Mouse (Mus musculus) naive thymus-derived CD4-positive, alpha-beta T cell, adult 2 months (primary cell): ENCODE data around the gene Katna1.
A peak's percentile ranks its signal among the peaks of the same experiment; 100 is the strongest.
"Not testable (repeated sequence)": the region's sequence is repeated elsewhere in the genome, so short reads cannot be mapped to it uniquely, and the experiment has no call there.

ENCODE experiments used
- DNase-seq: peaks from one replicate; pipeline ENCODE4 v3.0.0-alpha.2; 2011; ENCODE audit warnings: low read depth

Katna1 gene

DNA sequence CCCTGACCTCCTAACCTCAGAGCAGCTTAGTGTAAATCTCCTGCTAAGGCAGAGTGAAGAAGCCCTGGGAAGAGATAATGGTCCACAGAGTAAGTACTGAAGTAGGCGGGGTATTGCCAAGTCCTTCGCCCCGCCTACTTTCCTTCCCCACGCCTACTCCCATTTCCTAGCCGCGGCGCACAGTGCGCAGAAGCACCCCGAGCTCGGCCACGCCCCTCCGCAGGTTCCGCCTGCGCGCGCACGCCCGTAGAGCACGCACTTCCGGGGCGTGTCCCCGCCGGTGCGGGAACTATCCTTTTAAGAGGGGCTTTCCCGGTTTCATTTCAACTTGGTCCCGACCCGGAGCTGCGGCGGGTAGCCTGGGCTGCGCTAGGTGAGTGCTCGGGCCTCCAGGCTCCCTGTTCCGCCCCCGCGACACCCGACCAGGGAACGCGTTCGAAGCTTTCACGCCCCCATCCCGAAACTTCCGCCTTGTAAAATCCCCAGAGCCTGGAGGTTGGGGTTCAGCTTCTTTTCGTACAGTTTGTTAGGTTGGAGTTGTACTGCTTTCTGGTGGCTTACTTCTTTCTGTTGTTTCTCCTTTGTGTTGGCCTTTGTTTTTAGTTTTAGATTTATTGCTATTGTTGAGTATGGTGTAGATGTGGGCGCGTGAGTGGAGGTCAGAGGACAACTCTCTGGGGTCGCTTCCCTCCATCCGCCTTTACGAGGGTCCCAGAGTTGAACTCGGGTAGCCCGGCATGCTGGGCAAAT lies at the start of gene Katna1:
Katna1 (plus strand) TSS at position 250 of the 750 bp plus-strand sequence.
- DNase-seq: peak; percentile 99

DNA sequence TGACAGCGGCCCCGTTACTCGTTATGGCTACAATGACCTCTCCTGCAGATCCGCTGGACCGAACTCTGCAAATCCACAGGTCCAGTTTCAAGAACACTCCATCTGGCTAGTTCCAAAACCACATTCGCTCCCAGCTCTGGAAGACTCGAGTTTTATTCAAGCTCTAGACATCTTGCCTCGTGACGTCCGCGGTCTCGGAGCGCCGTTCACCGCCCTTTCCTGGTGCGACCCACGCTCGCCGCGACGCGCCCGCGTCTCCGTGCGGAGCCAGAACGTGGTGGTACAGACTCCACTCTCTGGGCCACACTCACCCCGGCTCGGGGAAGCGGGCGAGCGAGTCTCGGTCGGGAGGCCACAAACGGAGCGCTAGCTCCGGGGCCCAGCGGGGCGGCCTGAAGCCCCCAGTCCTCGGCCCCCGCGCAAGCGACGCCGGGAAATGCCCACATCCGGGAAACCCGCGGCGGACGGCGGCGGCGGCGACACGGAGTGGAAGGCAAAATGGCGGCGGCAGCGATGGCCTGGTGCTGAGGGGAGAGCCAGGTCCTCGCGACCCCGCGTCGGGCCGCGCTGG lies 45.0 kb upstream of the Katna1 start, which contains the start of the genes Pcmt1 and Lats1:
Pcmt1 (minus strand) TSS at position 406 of the 571 bp plus-strand sequence.
Lats1 (plus strand) TSS at position 484 of the 571 bp plus-strand sequence.
- DNase-seq: peak; percentile 86

DNA sequence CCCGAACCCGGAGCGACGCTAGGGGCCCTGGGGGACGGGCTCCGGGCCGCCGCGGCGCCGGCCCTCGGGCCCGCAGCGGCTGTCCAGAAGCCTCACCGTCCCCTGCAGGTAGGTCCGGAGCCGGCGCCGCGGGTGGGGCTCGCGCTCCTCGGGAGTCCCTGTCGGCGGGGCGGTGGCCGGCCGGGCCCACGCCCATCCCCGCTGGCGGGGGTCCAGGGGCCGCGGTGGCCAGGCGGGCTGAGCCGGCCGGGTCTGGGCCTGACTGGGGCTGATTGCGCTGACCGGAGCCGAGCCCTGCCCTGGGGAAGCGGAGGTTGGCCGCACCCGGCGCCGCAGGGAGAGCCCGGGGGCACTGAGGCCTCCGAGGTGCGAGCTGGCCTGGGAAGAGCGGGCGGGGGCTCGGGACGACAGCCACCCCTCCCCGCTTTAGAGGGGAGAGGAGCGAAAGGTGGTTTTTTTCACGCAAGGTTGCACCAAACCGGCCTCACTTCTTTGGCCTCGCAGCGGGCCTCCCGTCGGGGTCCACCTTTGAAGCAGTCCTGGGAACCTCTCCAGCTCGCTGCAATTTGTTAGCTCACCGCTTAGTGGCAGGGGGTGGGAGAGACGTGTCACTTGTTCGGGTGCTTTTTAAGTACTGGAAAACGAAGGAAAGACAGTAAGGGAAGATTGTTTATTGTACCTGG lies 44.3 kb upstream of the Katna1 start:
- DNase-seq: peak; percentile 67

DNA sequence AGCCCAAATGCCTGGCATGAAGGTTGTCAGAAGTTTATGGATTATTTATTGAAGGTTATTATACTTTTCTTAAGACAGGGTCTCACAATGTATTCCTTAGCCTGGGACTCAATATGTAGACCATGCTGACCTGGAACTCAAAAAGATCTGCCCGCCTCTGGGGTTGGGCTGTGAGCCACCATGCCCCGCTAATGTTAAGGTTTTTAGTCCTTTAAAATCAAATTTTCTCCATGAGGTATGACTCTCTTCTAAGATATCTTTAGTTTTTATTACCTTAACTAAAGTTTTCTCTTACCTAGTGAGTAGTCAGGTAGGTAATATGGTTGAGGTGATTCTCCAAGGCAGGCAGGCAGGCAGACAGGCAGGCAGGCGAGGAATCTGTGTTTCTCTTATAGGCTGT lies 43.6 kb upstream of the Katna1 start:
- no peak for DNase-seq

DNA sequence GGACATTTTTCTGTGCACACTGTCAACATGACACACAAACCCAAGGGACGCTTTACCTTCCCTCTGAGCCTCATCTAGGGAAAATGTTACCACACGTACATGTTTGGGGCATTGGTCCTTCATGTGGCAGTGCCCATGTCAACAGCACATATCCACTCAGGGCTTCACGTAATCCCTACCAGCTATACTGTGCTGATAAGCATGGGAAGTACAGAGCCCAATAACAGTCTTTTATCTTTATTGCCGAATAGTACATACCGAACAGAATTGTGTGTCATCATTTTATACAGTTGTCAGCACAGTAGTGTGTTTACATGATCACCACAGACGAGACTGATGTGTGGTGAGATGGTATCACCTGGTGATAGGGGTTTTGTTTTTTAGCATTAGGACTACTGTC lies 38.9 kb upstream of the Katna1 start:
- DNase-seq: no peak

DNA sequence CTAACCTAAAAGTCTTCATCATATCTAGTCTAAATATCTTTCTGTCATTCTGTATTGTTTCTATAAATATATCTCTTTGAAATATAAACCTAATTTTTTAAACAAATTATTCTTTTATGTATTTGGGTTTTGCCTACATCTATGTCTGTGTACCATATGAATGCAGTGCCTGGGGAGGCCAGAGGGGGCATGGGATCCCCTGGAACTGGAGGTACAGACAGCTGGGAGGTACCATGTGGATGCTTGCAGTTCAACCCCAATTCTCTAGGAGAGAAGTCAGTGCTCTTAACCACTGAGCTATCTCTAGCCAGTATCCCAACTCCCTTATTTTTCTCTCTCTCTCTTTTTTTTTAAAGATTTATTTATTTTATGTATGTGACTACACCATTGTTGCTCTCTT lies 30.5 kb upstream of the Katna1 start:
- peak; percentile 39 for DNase-seq

DNA sequence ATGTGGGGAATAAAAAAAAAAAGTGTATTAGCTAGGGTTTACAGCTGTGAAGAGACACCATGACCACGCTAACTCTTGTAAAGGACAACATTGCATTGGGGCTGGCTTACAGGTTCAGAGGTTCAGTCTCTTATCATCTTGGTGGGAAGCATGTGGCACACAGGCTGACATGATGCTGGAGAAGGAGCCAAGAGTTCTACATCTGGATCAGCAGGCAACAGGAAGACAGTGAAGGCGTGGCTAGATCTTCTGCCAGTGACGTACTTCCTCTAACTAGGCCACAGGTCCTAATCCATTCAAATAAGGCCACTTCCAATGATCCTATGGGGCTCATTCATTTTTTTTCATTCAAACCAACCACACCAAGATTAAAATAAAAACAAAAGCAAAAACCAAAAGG lies 25.7 kb upstream of the Katna1 start:
- DNase-seq: no peak

DNA sequence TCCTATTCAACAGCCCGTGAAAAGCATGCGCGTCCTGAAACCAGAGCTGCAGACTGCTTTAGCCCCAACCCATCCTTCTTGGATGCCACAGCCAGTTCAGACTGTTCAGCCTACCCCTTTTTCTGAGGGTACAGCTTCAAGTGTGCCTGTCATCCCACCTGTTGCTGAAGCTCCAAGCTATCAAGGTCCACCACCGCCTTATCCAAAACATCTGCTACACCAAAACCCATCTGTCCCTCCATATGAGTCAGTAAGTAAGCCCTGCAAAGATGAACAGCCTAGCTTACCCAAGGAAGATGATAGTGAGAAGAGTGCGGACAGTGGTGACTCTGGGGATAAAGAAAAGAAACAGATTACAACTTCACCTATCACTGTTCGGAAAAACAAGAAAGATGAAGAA lies 23.2 kb upstream of the Katna1 start:
- no peak for DNase-seq

DNA sequence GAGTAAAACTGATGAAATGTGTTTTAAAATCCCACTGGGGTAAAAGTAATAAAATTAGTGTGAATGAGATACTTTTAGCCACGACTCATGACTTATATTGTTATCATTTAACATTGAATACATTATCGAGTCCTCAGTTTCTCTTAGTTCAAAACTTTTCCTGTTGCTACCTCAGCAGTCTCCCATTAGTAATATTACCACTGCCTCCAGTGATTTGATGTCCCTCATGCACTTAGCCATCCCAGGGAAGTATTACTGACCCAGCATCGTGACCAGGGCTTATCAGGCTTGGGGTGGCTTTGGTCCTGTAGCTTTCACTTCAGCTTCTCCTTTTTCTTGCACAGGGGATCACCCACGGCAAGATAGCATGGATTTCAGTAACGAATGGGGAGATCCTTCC lies 15.7 kb upstream of the Katna1 start:
- DNase-seq: no peak

DNA sequence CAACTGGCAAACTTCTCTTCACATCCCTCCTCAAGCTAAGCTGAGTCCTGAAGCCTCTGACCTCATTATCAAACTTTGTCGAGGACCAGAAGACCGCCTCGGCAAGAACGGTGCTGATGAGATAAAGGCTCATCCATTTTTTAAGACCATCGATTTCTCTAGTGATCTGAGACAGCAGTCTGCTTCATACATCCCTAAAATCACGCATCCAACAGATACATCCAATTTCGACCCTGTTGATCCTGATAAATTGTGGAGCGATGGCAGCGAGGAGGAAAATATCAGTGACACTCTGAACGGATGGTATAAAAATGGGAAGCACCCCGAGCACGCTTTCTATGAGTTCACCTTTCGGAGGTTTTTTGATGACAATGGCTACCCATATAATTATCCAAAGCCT lies 13.3 kb upstream of the Katna1 start:
- DNase-seq: no peak

DNA sequence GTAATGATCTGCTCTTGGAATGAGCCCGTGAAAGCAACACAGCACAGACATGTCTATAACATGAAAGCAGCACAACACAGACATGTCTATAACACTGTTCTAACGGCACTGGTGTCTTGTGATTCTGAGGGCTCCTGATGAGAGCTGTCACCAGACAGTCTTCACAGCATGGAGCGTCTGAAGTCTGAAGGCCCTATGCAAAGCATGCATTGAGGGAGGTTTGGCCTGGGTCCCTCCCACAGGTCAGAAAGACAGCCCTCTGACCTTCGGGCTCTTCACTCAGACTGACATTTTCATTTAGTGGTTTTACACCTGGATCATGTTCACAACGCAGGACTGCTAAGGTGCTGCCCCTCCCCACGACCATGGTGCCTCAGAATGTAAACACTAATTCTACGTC lies 10.7 kb upstream of the Katna1 start:
- no peak for DNase-seq

DNA sequence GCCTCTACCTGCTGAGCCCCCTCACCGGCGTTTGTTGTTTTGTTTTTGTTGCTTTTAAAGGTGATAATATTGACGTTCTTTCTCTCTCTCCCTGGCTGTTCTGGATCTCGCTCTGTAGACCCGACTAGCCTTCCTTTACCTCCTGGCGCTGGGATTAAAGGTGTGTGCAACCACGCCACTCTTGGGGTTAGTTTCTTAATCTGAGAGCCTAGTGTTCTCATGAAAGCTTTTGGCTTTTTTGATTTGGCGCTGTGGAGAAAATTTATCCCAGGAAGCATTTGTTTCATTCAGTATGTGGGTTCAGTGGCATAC lies 657 bp downstream of the Katna1 start:
- DNase-seq: peak; percentile 43

DNA sequence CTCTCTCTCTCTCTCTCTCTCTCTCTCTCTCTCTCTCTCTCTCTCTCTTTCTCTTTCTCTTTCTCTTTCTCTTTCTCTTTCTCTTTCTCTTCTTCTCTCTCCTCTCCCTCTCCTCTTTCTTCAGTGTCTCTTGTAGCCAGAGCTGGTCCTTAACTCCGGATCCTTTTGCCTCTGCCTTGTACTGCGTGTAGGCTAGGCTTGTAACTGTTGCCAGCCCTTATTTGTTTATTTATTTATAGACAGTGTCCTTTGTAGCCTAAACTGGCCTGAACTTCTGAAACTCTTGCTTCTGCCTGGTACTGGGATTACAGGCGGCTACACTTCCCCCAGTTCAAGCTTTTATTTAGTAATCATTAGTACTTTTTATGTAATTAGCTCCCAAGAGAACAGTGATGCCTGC lies 1.2 kb downstream of the Katna1 start:
- peak; percentile 36 for DNase-seq

DNA sequence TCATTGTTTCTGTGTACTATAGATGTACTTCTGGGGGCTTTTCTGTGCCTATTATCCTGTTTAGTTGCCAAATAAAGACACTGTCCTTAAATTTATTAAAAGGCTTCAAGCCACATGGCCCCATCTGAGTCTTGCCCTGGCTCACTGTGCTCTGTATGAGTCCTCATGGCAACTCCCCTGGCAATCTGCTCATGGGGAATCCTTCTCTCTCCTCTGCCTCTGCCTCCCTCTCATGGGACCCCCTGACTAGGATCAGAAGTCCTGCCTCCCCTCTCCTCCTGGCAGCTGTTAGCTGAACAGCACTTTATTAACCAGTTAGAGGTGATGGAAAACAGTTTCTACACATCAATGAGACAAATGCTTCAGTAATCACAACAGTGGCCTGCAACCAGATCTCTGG lies 5.8 kb downstream of the Katna1 start:
- DNase-seq: no peak

DNA sequence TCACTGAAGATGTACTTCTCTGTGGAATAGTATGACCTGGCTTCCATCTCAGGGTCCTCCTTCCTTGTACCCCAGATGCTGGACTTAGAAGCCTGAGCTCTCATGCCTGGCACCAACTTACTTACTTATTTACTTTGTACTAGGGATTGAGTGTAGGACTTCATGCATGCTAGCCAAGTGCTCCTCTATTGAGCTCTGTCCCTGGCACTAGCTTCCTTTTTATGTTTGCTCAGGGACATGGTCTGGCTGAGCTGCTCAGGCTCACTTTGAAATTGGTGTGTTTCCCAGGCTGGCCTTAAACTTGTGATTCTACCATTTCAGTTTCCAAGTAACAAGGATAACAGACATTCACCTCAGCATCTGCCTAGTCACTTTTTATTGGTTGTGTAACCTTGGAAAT lies 11.3 kb downstream of the Katna1 start:
- no peak for DNase-seq

DNA sequence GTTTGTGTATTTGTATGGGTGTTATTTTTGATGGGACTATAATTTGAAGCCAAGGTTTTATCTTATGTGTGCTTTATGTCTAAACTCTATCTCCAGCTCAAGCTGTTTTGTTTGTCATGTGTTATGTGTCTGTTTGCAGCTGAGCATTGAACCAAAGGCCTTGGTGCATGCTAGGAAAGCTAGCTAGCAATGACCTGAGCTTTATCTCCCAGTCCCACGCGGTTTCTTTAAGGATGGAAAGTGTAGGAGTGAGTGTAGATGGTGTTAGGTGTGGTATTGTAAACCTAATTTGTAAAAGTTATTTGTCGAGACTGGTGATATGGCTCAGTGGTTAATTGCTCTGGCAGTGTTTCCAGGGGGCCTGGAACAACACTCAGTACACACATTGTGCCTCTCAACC lies 12.1 kb downstream of the Katna1 start:
- no peak for DNase-seq

DNA sequence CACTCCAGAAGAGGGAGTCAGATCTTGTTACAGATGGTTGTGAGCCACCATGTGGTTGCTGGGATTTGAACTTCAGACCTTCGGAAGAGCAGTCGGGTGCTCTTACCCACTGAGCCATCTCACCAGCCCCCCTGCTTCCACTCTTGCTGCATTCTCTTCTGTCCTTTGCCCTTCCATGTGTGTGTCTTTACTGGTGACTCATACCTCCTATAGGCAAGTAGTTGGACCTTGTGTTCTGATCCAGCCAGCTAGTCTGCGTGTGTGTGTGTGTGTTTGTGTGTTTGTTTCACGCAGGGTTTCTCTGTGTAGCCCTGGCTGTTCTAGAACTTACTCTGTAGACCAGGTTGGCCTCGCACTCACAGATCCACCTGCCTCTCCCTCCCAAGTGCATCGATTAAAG lies 19.7 kb downstream of the Katna1 start:
- not testable (repeated sequence) for DNase-seq

DNA sequence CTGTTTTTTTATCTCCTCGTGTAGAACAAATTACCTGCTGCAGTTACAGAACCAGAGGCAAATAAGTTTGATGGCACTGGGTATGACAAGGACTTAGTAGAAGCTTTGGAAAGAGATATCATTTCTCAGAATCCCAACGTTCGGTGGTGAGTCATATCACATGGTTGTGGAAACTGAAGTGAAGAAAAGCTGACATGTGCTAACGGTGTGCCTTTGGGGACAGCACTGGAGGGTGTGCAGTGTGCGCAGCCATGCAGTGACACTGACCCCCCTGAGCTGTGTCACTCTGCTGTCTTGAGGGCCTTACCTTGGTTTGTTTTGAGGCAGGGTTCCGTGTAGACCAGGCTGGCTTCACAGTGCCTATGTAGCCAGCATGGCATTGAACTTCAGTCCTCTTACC lies 23.0 kb downstream of the Katna1 start:
- DNase-seq: no peak

DNA sequence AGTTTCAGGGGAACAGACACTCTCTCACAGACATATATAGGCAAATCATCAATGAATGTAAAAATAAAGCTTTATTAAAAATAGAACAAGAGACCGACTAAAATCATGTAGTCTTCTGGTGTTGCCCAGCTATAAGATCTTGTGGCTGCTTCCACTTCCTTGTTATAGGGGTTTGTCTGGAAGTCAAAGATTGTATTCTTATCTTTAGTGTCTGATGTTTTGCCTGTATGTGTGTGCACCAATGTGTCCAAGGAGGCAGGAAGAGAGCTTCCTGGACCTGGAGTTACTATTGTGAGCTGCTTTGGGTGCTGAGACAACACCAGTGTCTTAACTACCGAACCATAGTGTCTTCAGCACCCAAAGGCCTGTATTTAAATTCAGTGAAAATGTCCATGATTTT lies 31.7 kb downstream of the Katna1 start:
- DNase-seq: no peak

DNA sequence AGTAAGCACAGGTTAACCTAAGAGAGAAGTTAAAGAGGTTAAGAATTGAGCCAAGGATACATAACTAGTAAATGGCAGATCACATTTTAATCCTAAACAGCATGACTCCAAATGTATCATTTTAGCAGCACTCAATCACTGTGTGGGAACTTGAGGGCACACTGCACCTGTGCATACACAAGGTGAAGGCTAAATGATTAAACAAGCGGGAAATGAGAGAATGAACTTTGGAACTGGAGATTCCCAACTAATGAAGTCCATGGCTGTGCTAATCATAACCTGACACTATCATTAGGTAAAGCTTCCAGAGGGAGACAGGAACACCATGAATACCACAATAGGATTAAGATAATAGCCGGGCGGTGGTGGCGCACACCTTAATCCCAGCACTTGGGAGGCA lies 46.5 kb downstream of the Katna1 start:
- no peak for DNase-seq

DNA sequence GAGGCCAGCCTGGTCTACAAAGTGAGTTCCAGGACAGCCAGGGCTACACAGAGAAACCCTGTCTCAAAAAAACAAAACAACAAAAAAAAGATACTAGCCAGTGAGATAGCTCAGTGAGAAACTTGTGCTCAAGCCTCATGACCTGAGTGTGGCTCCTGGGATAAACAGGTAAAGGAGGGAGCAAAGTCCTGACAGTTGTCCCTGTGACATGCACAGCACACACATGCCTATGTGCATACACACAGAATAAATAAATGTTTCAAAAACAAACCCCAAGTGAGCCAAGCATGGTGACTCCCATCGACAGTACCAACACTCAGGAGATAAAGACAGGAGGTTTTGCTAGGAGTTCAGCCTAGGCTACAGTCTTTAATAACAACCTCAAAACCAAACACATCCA lies 47.0 kb downstream of the Katna1 start:
- DNase-seq: no peak

DNA sequence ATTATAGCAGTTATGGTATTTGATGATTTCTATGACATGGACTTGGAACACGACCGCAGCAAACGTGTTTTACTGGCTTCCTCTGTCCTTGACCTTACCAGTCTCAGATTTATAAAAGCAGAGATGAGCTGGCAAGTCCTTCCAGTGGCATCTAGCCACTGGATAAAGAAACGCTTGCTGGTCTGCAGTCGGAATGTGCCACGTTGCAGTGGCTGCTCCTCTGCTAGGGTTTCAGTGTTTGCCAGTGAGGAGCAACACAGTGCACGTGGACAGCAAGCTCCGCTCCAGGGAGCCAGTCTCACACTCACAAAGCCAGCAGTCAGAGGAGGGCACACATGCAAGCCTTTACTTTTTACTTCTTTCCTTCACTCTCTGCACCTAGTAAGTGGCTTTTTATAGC lies 49.6 kb downstream of the Katna1 start:
- no peak for DNase-seq

DNA sequence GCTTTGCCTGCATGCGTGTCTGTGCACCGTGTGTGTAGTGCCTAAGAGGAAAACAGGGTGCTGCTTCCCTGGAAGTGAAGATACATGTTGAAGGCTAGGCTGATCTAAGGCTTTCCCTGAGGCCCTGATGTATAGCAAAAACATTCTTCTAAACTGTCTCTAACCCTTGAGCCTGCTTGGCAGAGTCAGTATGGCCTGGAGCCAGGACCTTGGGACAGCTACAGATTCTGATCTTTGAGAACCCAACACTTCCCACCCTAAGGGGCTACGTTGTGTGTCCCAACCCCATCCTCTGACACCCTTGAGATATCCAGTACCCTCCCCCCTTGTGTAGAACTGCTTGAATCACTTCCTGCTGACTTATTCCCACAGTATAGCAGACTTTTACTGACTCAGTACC lies 52.6 kb downstream of the Katna1 start:
- no peak for DNase-seq
